Mouse (Mus musculus) midbrain, embryonic 14.5 days (tissue): ENCODE results near the gene Gm45208. TPM values are rescaled to one million over a fixed set of nuclear protein-coding genes. Genes with fewer than 3 reads are reported as not detected.

Experiments
- ATAC-seq: fragments of 200-750 bp; cut with Nextera tagmentation; 2 replicates; pipeline ENCODE4 v1.8.0; 2017; ENCODE audit warnings: moderate number of reproducible peaks, moderate library complexity; ENCODE audit not compliant: low FRiP score, low TSS enrichment
- DNase-seq: peaks from one replicate; pipeline ENCODE4 v3.0.0-alpha.2; 2015
- H3K27ac ChIP-seq: fragments of 300-500 bp; sonication (generic); replicated peaks from 2 replicates; pipeline ENCODE4 v1.5.1; 2014; ENCODE audit warnings: mild to moderate bottlenecking, low read depth, low read length, moderate library complexity
- H3K27me3 ChIP-seq: fragments of 300-500 bp; sonication (generic); 2 replicates; pipeline ENCODE4 v1.6.1; 2014; ENCODE audit warnings: low read length, control low read depth, mixed read lengths; ENCODE audit not compliant: control insufficient read depth, insufficient read depth
- H3K36me3 ChIP-seq: fragments of 300-500 bp; sonication (generic); 2 replicates; pipeline ENCODE4 v1.6.1; 2014; ENCODE audit warnings: low read length, control low read depth; ENCODE audit not compliant: control insufficient read depth, insufficient read depth
- H3K4me1 ChIP-seq: fragments of 300-500 bp; sonication (generic); 2 replicates; pipeline ENCODE4 v1.6.1; 2014; ENCODE audit warnings: mild to moderate bottlenecking, antibody characterized with exemption, low read length, control low read depth; ENCODE audit not compliant: control insufficient read depth, insufficient read depth
- H3K4me2 ChIP-seq: fragments of 300-500 bp; sonication (generic); 2 replicates; pipeline ENCODE4 v1.6.1; 2014; ENCODE audit warnings: mild to moderate bottlenecking, low read length, moderate library complexity
- H3K4me3 ChIP-seq: fragments of 300-500 bp; sonication (generic); replicated peaks from 2 replicates; pipeline ENCODE4 v1.5.1; 2014; ENCODE audit warnings: low read depth, low read length
- H3K9ac ChIP-seq: fragments of 300-500 bp; sonication (generic); replicated peaks from 2 replicates; pipeline ENCODE4 v1.6.1; 2014; ENCODE audit warnings: mild to moderate bottlenecking, low read length, moderate library complexity
- H3K9me3 ChIP-seq: fragments of 300-500 bp; sonication (generic); 2 replicates; pipeline ENCODE4 v1.6.1; 2016; ENCODE audit warnings: low read length, control low read depth, mixed read lengths; ENCODE audit not compliant: control insufficient read depth
- WGBS: fragments of 180-500 bp; shearing (Covaris S2); extraction: QIAGEN DNeasy Blood & Tissue Kit; methylation state at CpG from one replicate; pipeline ENCODE4 v1.1.7; 2014; 5-methylcytosine and 5-hydroxymethylcytosine counted together
- polyA plus RNA-seq: library from polyadenylated mRNA; unstranded; fragments of >200 nt; fragmentation: Nextera tagmentation; extraction: Ambion mirVana; gene quantifications from 2 replicates; pipeline ENCODE4 v1.2.1, GENCODE M21; 2014

Gene Gm45208
- polyA plus RNA-seq, 1 experiment from 2014 or later = not detected

DNA sequence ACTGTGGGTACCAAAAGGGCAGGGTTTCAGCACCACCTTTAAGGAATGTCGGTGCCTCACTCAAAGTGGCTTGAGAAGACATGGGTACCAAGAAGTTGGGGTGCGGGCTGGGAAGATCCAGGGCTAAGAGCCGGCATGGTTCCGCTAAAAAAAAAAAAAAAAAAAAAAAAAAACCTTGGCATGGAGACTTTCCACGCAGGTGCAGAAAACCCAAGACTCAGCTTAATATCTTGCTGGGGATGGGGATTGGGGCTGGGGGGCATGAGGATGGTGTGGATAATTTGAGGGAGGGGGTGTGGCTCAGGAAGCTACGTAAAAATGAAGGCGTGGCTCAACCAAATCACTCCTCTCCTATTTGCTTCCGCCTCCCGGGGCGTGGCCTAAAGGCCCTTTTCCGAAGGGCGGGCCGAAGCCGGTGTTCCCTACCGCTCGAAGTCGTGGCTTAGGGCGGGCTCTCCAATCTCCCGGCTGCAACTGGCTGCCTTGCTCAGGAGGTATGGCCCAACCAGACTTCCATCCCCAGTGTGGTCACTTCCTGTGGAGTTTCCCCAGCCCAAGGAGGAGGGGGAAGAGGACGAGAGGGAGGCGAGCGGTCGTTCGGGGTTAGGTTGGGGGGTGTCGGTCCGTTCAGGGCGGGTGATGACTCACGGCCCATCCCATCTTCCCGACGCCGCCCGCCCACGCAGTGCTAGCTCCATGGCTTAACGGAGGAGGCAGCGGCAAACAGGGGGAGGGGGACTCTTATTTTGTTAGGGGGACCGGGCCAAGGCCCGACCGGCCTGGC is 40.3 kb downstream of the Gm45208 start, which contains the start of gene Tfe3:
Gene Tfe3, plus strand, starts transcription at position 424 of the 784 bp plus-strand sequence.
- Histone ChIP-seq H3K36me3 (0 out of 2 replicates have a peak, but pooled peaks cover 1% of the 10 kb centered on the region), H3K27ac (0 out of 2 replicates have a peak within 1 kb of the TSS, but pooled peaks have one; percentile 37), H3K9ac (peak within 1 kb of the TSS; percentile 58), H3K9me3 (no peaks in the 10 kb centered on the region), H3K4me1 (0 out of 2 replicates have a peak, but pooled peaks cover 6% of the 10 kb centered on the region), H3K4me3 (peak within 1 kb of the TSS; percentile 55), H3K27me3 (no peaks in the 10 kb centered on the region), H3K4me2 (peak within 1 kb of the TSS; percentile 63)
- ATAC-seq (peak; percentile 94), DNase-seq (peak; percentile 94)
- WGBS = 24% methylated on average over 34 of the region's 38 CpGs

GRCm38 (mm10) chrX:7762921-7763197 is 40.8 kb downstream of the Gm45208 start:
- ATAC-seq (peak; percentile 41), DNase-seq (no peak)
- H3K27me3 ChIP-seq = no peaks in the 10 kb centered on the region
- H3K4me2 ChIP-seq = peak overlapping the region; percentile 63
- H3K9me3 ChIP-seq = no peaks in the 10 kb centered on the region
- H3K27ac ChIP-seq = 0 out of 2 replicates have a peak overlapping the region, but pooled peaks have one; percentile 37
- H3K4me3 ChIP-seq = peak overlapping the region; percentile 55
- H3K36me3 ChIP-seq = peaks cover 5% of the 10 kb centered on the region; the same call in 1 of the 2 replicates
- peak overlapping the region; percentile 58 for H3K9ac ChIP-seq
- 0 out of 2 replicates have a peak, but pooled peaks cover 6% of the 10 kb centered on the region for H3K4me1 ChIP-seq
- 19% methylated on average over 21 of the region's 21 CpGs for WGBS

DNA sequence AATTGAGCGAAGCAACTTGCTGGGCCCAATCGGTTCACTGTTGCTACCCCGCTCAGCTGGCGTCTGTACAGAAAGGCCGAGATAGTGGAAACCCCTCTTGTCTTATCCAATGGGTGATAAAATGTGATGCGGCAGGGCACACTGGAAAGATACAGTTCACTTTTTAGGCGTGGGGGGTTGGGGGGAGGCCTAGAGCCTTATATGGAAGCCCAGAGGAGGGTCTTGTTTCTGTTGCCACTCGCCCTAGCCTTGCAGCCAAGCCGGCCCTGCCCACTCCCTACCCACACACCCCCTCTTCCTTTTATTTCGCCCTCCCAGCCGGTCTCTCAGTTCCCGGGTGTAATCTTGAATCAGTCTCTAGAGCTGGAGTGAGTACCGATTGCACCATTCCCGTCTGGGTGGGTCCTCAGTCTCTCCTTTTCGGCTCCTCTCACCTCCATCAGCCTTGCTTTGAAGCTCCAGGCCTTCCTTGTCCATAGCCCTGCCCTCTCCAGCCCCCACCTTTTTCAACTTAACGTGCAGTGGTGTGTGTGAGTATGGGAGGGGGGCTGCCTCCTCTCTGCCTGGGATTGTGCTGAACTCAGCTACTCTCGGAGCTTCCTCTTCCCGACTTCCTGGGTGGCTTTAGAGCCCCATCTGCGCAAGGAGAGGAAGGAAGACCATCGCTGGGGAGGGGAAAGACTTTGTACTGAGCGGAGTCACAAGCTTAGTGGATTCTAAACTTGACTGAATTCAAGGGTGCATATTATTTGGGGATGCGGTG is 41.8 kb downstream of the Gm45208 start:
- DNase-seq (peak; percentile 31), ATAC-seq (no peak)
- Histone ChIP-seq H3K27ac (no peak overlapping the region), H3K4me2 (peak overlapping the region; percentile 63), H3K4me1 (0 out of 2 replicates have a peak, but pooled peaks cover 6% of the 10 kb centered on the region), H3K9ac (peak overlapping the region; percentile 58; the same call in 1 of the 2 replicates), H3K9me3 (no peaks in the 10 kb centered on the region), H3K4me3 (peak overlapping the region; percentile 55), H3K36me3 (peaks cover 14% of the 10 kb centered on the region; the same call in 1 of the 2 replicates), H3K27me3 (no peaks in the 10 kb centered on the region)
- 17% methylated on average over 21 of the region's 22 CpGs for WGBS

GRCm38 (mm10) chrX:7764657-7765280 is 42.7 kb downstream of the Gm45208 start:
- WGBS = 18% methylated on average over 9 of the region's 9 CpGs
- Histone ChIP-seq H3K4me2 (peak overlapping the region; percentile 63), H3K27ac (no peak overlapping the region), H3K4me1 (0 out of 2 replicates have a peak, but pooled peaks cover 6% of the 10 kb centered on the region), H3K36me3 (peaks cover 16% of the 10 kb centered on the region; the same call in 1 of the 2 replicates), H3K27me3 (no peaks in the 10 kb centered on the region), H3K9me3 (no peaks in the 10 kb centered on the region), H3K4me3 (peak overlapping the region; percentile 55), H3K9ac (no peak overlapping the region)
- DNase-seq = no peak
- ATAC-seq = no peak

DNA sequence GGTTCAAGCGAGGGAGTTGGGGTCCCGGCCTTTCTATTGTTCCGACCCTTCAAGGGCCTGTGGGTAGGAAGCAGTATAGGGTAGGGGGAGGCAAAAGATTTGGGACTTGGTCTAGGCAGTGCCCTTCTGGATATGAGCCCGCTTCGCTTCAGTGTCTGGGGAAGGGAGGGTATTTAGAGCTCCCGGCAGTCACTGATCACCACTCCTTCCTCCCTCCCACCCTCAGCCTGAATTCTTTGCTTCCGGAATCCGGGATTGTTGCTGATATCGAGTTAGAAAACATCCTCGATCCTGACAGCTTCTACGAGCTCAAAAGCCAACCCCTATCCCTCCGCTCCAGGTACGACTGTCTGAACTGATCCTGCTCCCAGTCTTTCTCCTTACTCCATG is 43.2 kb downstream of the Gm45208 start:
- H3K4me1 ChIP-seq = 0 out of 2 replicates have a peak, but pooled peaks cover 6% of the 10 kb centered on the region
- H3K36me3 ChIP-seq = peaks cover 20% of the 10 kb centered on the region; the same call in 1 of the 2 replicates
- ATAC-seq = no peak
- 0 out of 2 replicates have a peak overlapping the region, but pooled peaks have one; percentile 18 for H3K9ac ChIP-seq
- H3K27me3 ChIP-seq = no peaks in the 10 kb centered on the region
- H3K27ac ChIP-seq = no peak overlapping the region
- WGBS = 19% methylated on average over 13 of the region's 13 CpGs
- peak overlapping the region; percentile 55 for H3K4me3 ChIP-seq
- DNase-seq = peak; percentile 20
- no peaks in the 10 kb centered on the region for H3K9me3 ChIP-seq
- peak overlapping the region; percentile 63 for H3K4me2 ChIP-seq

GRCm38 (mm10) chrX:7765764-7766163 is 43.7 kb downstream of the Gm45208 start:
- Histone ChIP-seq H3K27me3 (no peaks in the 10 kb centered on the region), H3K4me2 (peak overlapping the region; percentile 63), H3K36me3 (peaks cover 25% of the 10 kb centered on the region), H3K27ac (no peak overlapping the region), H3K9me3 (no peaks in the 10 kb centered on the region), H3K4me3 (peak overlapping the region; percentile 55), H3K9ac (0 out of 2 replicates have a peak overlapping the region, but pooled peaks have one; percentile 18), H3K4me1 (0 out of 2 replicates have a peak, but pooled peaks cover 6% of the 10 kb centered on the region)
- no peak for ATAC-seq
- peak; percentile 47 for DNase-seq
- 20% methylated on average over 11 of the region's 11 CpGs for WGBS

GRCm38 (mm10) chrX:7769302-7770017 is 47.4 kb downstream of the Gm45208 start:
- Histone ChIP-seq H3K4me2 (no peak overlapping the region), H3K36me3 (peaks cover 40% of the 10 kb centered on the region), H3K27me3 (no peaks in the 10 kb centered on the region), H3K9me3 (no peaks in the 10 kb centered on the region), H3K4me1 (0 out of 2 replicates have a peak, but pooled peaks cover 5% of the 10 kb centered on the region), H3K27ac (no peak overlapping the region), H3K4me3 (no peak overlapping the region), H3K9ac (no peak overlapping the region)
- WGBS = 91% methylated on average over 7 of the region's 7 CpGs
- ATAC-seq (no peak), DNase-seq (no peak)

DNA sequence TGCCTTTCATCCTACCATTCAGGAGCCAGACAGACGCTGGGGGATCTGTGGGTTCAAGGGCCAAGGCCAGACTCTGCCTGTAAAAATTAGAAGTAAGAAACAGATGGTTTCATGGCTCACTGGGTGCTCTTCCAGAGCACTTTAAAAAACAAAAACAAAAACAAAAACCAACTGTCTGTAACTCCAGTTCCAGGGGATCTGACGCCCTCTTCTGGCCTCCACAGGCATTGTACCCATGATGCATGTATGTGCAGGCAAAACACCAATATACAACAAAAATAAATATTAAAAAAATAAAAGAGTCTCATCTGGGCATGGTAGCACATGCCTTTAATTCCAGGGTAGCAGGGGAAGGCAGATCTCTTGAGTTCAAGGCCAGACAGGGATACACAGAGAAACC is 50.7 kb downstream of the Gm45208 start:
- H3K27ac ChIP-seq = no peak overlapping the region
- H3K9ac ChIP-seq = no peak overlapping the region
- H3K9me3 ChIP-seq = no peaks in the 10 kb centered on the region
- no peaks in the 10 kb centered on the region for H3K4me1 ChIP-seq
- H3K36me3 ChIP-seq = peaks cover 36% of the 10 kb centered on the region
- no peak overlapping the region for H3K4me2 ChIP-seq
- no peak overlapping the region for H3K4me3 ChIP-seq
- 51% methylated on average over 2 of the region's 2 CpGs for WGBS
- H3K27me3 ChIP-seq = no peaks in the 10 kb centered on the region
- ATAC-seq (no peak), DNase-seq (peak; percentile 4)
